8 mouse cellular contexts compared by ENCODE assay signal in genomic region chr9:64393914-64394596, GRCm38 (mm10). TPM values are rescaled to one million over a fixed set of nuclear protein-coding genes. Genes with fewer than 3 reads are reported as not detected.
DNase-seq lines count a peak whose midpoint lies in the region; ATAC-seq lines count a peak whose summit lies in the region.

No protein-coding gene starts in this region.

- H3K27ac ChIP-seq in embryonic facial prominence, embryonic 13.5 days, result 0 out of 2 replicates have a peak overlapping the region, but pooled peaks have one; percentile 24
- no peak overlapping the region for H3K27ac ChIP-seq in limb, embryonic 11.5 days (replicated peaks; ENCODE audit: low read depth, low read length)

- H3K9me3 ChIP-seq in embryonic facial prominence, embryonic 13.5 days, result no peaks in the 10 kb centered on the region
- H3K9me3 ChIP-seq in limb, embryonic 11.5 days (ENCODE audit: control insufficient read depth, low read length), result no peaks in the 10 kb centered on the region

- H3K36me3 ChIP-seq in embryonic facial prominence, embryonic 13.5 days, result no peaks in the 10 kb centered on the region
- no peaks in the 10 kb centered on the region for H3K36me3 ChIP-seq in limb, embryonic 11.5 days (ENCODE audit: control insufficient read depth, insufficient read depth, low read length)

- 36% methylated on average over 5 of the region's 5 CpGs for WGBS in embryonic facial prominence, embryonic 13.5 days
- whole genome bisulfite sequencing in limb, embryonic 11.5 days, result 46% methylated on average over 5 of the region's 5 CpGs

- peak; percentile 81 for DNase-seq in layer of hippocampus, adult 11-12 months (ENCODE audit: low spot score)
- DNase-seq in layer of hippocampus, adult 9-10 months (ENCODE audit: low spot score), result no peak
- DNase-seq in adrenal gland, postnatal 36 days, result peak; percentile 87 to 92
- peak; percentile 62 for DNase-seq in induced T-regulatory cell, adult 2 months (ENCODE audit: low read depth)
- DNase-seq in limb, embryonic 11.5 days (ENCODE audit: low spot score), result peak; percentile 90
- peak; percentile 26 for DNase-seq in retina, adult 2 months (ENCODE audit: low read depth, low spot score)
- peak; percentile 88 for DNase-seq in thymus, postnatal 4 days

- no peak for ATAC-seq in embryonic facial prominence, embryonic 13.5 days (ENCODE audit: insufficient number of reproducible peaks, insufficient read depth, low FRiP score, low TSS enrichment, low read depth)
- no peak for ATAC-seq in limb, embryonic 11.5 days (ENCODE audit: insufficient number of reproducible peaks, low FRiP score, low TSS enrichment, low read depth)

- H3K4me2 ChIP-seq in embryonic facial prominence, embryonic 13.5 days, result no peak overlapping the region
- H3K4me2 ChIP-seq in limb, embryonic 11.5 days (ENCODE audit: low read depth, severe bottlenecking), result no peak overlapping the region

- H3K9ac ChIP-seq in embryonic facial prominence, embryonic 13.5 days, result no peak overlapping the region
- no peak overlapping the region for H3K9ac ChIP-seq in limb, embryonic 11.5 days (ENCODE audit: low read length)

- no peak overlapping the region for H3K4me3 ChIP-seq in embryonic facial prominence, embryonic 13.5 days
- H3K4me3 ChIP-seq in limb, embryonic 11.5 days (ENCODE audit: low read depth, low read length), result no peak overlapping the region

- peaks cover 11% of the 10 kb centered on the region for H3K27me3 ChIP-seq in embryonic facial prominence, embryonic 13.5 days
- no peaks in the 10 kb centered on the region; the same call in 1 of the 2 replicates for H3K27me3 ChIP-seq in limb, embryonic 11.5 days (ENCODE audit: control insufficient read depth, insufficient read depth, low read length)

- H3K4me1 ChIP-seq in embryonic facial prominence, embryonic 13.5 days, result peaks cover 4% of the 10 kb centered on the region; the same call in 1 of the 2 replicates
- H3K4me1 ChIP-seq in limb, embryonic 11.5 days (ENCODE audit: control insufficient read depth, insufficient read depth, low read length), result no peaks in the 10 kb centered on the region

RNA-seq across cellular contexts. Expression of gene Megf11, which starts 8.6 kb away (rescaled TPM):
- under 1 TPM; 0.36 to 0.79 TPM for total RNA-seq in adrenal gland, postnatal 36 days (2021)
- polyA plus RNA-seq in embryonic facial prominence, embryonic 13.5 days (2015; fragmentation: Nextera tagmentation; extraction: Ambion mirVana), result 1.8 and 2.0 TPM in 2 replicates
- polyA plus RNA-seq in limb, embryonic 11.5 days (2014; fragmentation: Nextera tagmentation; extraction: Ambion mirVana), result 1.4 and 1.6 TPM in 2 replicates

RNA-seq across cellular contexts. Expression of gene Dis3l, which starts 53.0 kb away (rescaled TPM):
- 10 to 100 TPM; 20.9 to 21.5 TPM for total RNA-seq in adrenal gland, postnatal 36 days (2021)
- polyA plus RNA-seq in embryonic facial prominence, embryonic 13.5 days (2015; fragmentation: Nextera tagmentation; extraction: Ambion mirVana), result 19.4 and 20.7 TPM in 2 replicates
- 23.2 and 23.6 TPM in 2 replicates for polyA plus RNA-seq in limb, embryonic 11.5 days (2014; fragmentation: Nextera tagmentation; extraction: Ambion mirVana)
